Mouse (Mus musculus): ENCODE measurements at regions not wholly inside any gene's neighbourhood (a gene's known extent, or its start where the extent isn't known, plus 50 kb on each side); places are given as distances from the start of the nearest gene placed in this dataset.

GRCm38 (mm10) chr14:98937933-98938332 is 56.2 kb downstream of the Rpl36a-ps1 start:
- H3K27me3 ChIP-seq = no peaks in the 10 kb centered on the region
- H3K9ac ChIP-seq = no peak overlapping the region
- no peak for ATAC-seq
- no peak overlapping the region for H3K4me3 ChIP-seq
- 0 out of 2 replicates have a peak, but pooled peaks cover 5% of the 10 kb centered on the region for H3K4me1 ChIP-seq
- WGBS = 93% methylated on average over 1 of the region's 1 CpGs
- no peaks in the 10 kb centered on the region for H3K9me3 ChIP-seq (replicated peaks)
- no peaks in the 10 kb centered on the region for H3K36me3 ChIP-seq (ENCODE audit: poor library complexity, severe bottlenecking)
- no peak overlapping the region for H3K4me2 ChIP-seq
- H3K27ac ChIP-seq = no peak overlapping the region

GRCm38 (mm10) chr14:98937373-98937772 is 56.7 kb downstream of the Rpl36a-ps1 start:
- Histone ChIP-seq H3K27me3 (no peaks in the 10 kb centered on the region), H3K9ac (no peak overlapping the region), H3K4me1 (0 out of 2 replicates have a peak, but pooled peaks cover 5% of the 10 kb centered on the region), H3K27ac (no peak overlapping the region), H3K4me3 (no peak overlapping the region), H3K4me2 (no peak overlapping the region), H3K9me3 (replicated peaks) (no peaks in the 10 kb centered on the region), H3K36me3 (ENCODE audit: poor library complexity, severe bottlenecking) (no peaks in the 10 kb centered on the region)
- 89% methylated on average over 2 of the region's 2 CpGs for WGBS
- ATAC-seq = no peak

- no peak overlapping the region for H3K4me2 ChIP-seq
- H3K4me1 ChIP-seq = 0 out of 2 replicates have a peak, but pooled peaks cover 5% of the 10 kb centered on the region
- H3K4me3 ChIP-seq = no peak overlapping the region
- H3K9ac ChIP-seq = no peak overlapping the region
- no peaks in the 10 kb centered on the region for H3K9me3 ChIP-seq (replicated peaks)
- no peaks in the 10 kb centered on the region for H3K36me3 ChIP-seq (ENCODE audit: poor library complexity, severe bottlenecking)
- no peaks in the 10 kb centered on the region for H3K27me3 ChIP-seq
- no peak for ATAC-seq
- H3K27ac ChIP-seq = no peak overlapping the region
- 11% methylated on average over 3 of the region's 3 CpGs for WGBS
Observed at GRCm38 (mm10) chr14:98933371-98933916, 60.7 kb downstream of the Rpl36a-ps1 start.

- Histone ChIP-seq H3K9ac (no peak overlapping the region), H3K27me3 (no peaks in the 10 kb centered on the region), H3K27ac (no peak overlapping the region), H3K36me3 (ENCODE audit: poor library complexity, severe bottlenecking) (no peaks in the 10 kb centered on the region), H3K4me2 (no peak overlapping the region), H3K4me1 (0 out of 2 replicates have a peak, but pooled peaks cover 5% of the 10 kb centered on the region), H3K9me3 (replicated peaks) (no peaks in the 10 kb centered on the region), H3K4me3 (no peak overlapping the region)
- no peak for ATAC-seq
- WGBS = 91% methylated on average over 2 of the region's 2 CpGs
Observed at GRCm38 (mm10) chr14:98929276-98929675, 64.8 kb downstream of the Rpl36a-ps1 start.

- Histone ChIP-seq H3K27ac (no peak overlapping the region), H3K36me3 (ENCODE audit: poor library complexity, severe bottlenecking) (no peaks in the 10 kb centered on the region), H3K27me3 (no peaks in the 10 kb centered on the region), H3K4me3 (no peak overlapping the region), H3K9ac (no peak overlapping the region), H3K4me1 (0 out of 2 replicates have a peak, but pooled peaks cover 2% of the 10 kb centered on the region), H3K4me2 (no peak overlapping the region), H3K9me3 (replicated peaks) (no peaks in the 10 kb centered on the region)
- 87% methylated on average over 5 of the region's 5 CpGs for WGBS
- no peak for ATAC-seq
Observed at GRCm38 (mm10) chr14:98908234-98908633, 85.9 kb downstream of the Rpl36a-ps1 start.

GRCm38 (mm10) chr14:98898876-98899275 is 95.2 kb downstream of the Rpl36a-ps1 start:
- no peak for ATAC-seq
- H3K27me3 ChIP-seq = no peaks in the 10 kb centered on the region
- WGBS = 71% methylated on average over 4 of the region's 4 CpGs
- no peaks in the 10 kb centered on the region for H3K36me3 ChIP-seq (ENCODE audit: poor library complexity, severe bottlenecking)
- no peak overlapping the region for H3K4me3 ChIP-seq
- H3K9ac ChIP-seq = no peak overlapping the region
- no peak overlapping the region for H3K27ac ChIP-seq
- H3K4me2 ChIP-seq = no peak overlapping the region
- no peaks in the 10 kb centered on the region for H3K4me1 ChIP-seq
- no peaks in the 10 kb centered on the region for H3K9me3 ChIP-seq (replicated peaks)

- WGBS = 100% methylated on average over 1 of the region's 1 CpGs
- no peak for ATAC-seq
- H3K9me3 ChIP-seq (replicated peaks) = no peaks in the 10 kb centered on the region
- H3K4me2 ChIP-seq = no peak overlapping the region
- H3K27ac ChIP-seq = no peak overlapping the region
- H3K4me1 ChIP-seq = no peaks in the 10 kb centered on the region
- no peaks in the 10 kb centered on the region for H3K36me3 ChIP-seq (ENCODE audit: poor library complexity, severe bottlenecking)
- no peaks in the 10 kb centered on the region for H3K27me3 ChIP-seq
- no peak overlapping the region for H3K4me3 ChIP-seq
- H3K9ac ChIP-seq = no peak overlapping the region
Observed at GRCm38 (mm10) chr14:98897390-98897789, 96.7 kb downstream of the Rpl36a-ps1 start.

GRCm38 (mm10) chr14:98895933-98896332 is 98.2 kb downstream of the Rpl36a-ps1 start:
- no peak overlapping the region for H3K27ac ChIP-seq
- H3K4me1 ChIP-seq = no peaks in the 10 kb centered on the region
- H3K9ac ChIP-seq = no peak overlapping the region
- no peaks in the 10 kb centered on the region for H3K9me3 ChIP-seq (replicated peaks)
- H3K4me3 ChIP-seq = no peak overlapping the region
- no peaks in the 10 kb centered on the region for H3K36me3 ChIP-seq (ENCODE audit: poor library complexity, severe bottlenecking)
- no peak for ATAC-seq
- WGBS = 95% methylated on average over 1 of the region's 1 CpGs
- H3K4me2 ChIP-seq = no peak overlapping the region
- H3K27me3 ChIP-seq = no peaks in the 10 kb centered on the region

GRCm38 (mm10) chr14:98892670-98893069 is 101.4 kb downstream of the Rpl36a-ps1 start:
- Histone ChIP-seq H3K27me3 (no peaks in the 10 kb centered on the region), H3K27ac (no peak overlapping the region), H3K4me1 (no peaks in the 10 kb centered on the region), H3K9me3 (replicated peaks) (no peaks in the 10 kb centered on the region), H3K36me3 (ENCODE audit: poor library complexity, severe bottlenecking) (no peaks in the 10 kb centered on the region), H3K4me3 (no peak overlapping the region), H3K4me2 (no peak overlapping the region), H3K9ac (no peak overlapping the region)
- WGBS = 83% methylated on average over 3 of the region's 3 CpGs
- no peak for ATAC-seq

GRCm38 (mm10) chr14:98891252-98891947 is 102.7 kb downstream of the Rpl36a-ps1 start:
- Histone ChIP-seq H3K4me1 (no peaks in the 10 kb centered on the region), H3K27me3 (no peaks in the 10 kb centered on the region), H3K9ac (no peak overlapping the region), H3K36me3 (ENCODE audit: poor library complexity, severe bottlenecking) (no peaks in the 10 kb centered on the region), H3K9me3 (replicated peaks) (no peaks in the 10 kb centered on the region), H3K4me2 (no peak overlapping the region), H3K27ac (no peak overlapping the region), H3K4me3 (no peak overlapping the region)
- WGBS = 59% methylated on average over 5 of the region's 5 CpGs
- no peak for ATAC-seq

- Histone ChIP-seq H3K4me3 (no peak overlapping the region), H3K36me3 (ENCODE audit: poor library complexity, severe bottlenecking) (no peaks in the 10 kb centered on the region), H3K9ac (no peak overlapping the region), H3K4me2 (no peak overlapping the region), H3K27me3 (no peaks in the 10 kb centered on the region), H3K27ac (no peak overlapping the region), H3K4me1 (no peaks in the 10 kb centered on the region), H3K9me3 (replicated peaks) (no peaks in the 10 kb centered on the region)
- ATAC-seq = no peak
- 68% methylated on average over 2 of the region's 2 CpGs for WGBS
Observed at GRCm38 (mm10) chr14:98887588-98887987, 106.5 kb downstream of the Rpl36a-ps1 start.

- Histone ChIP-seq H3K4me2 (no peak overlapping the region), H3K27me3 (no peaks in the 10 kb centered on the region), H3K36me3 (ENCODE audit: poor library complexity, severe bottlenecking) (no peaks in the 10 kb centered on the region), H3K4me3 (no peak overlapping the region), H3K9me3 (replicated peaks) (no peaks in the 10 kb centered on the region), H3K9ac (no peak overlapping the region), H3K4me1 (no peaks in the 10 kb centered on the region), H3K27ac (no peak overlapping the region)
- whole genome bisulfite sequencing = 15% methylated on average over 1 of the region's 1 CpGs
- ATAC-seq = peak; percentile 62; the same call in 1 of the 2 replicates
Observed at GRCm38 (mm10) chr14:98886982-98887381, 107.1 kb downstream of the Rpl36a-ps1 start.

GRCm38 (mm10) chr14:98882586-98882985 is 111.5 kb downstream of the Rpl36a-ps1 start:
- no peak overlapping the region for H3K4me3 ChIP-seq
- no peaks in the 10 kb centered on the region for H3K36me3 ChIP-seq (ENCODE audit: poor library complexity, severe bottlenecking)
- no peak overlapping the region for H3K4me2 ChIP-seq
- H3K4me1 ChIP-seq = no peaks in the 10 kb centered on the region
- H3K27ac ChIP-seq = no peak overlapping the region
- ATAC-seq = no peak
- 82% methylated on average over 10 of the region's 10 CpGs for WGBS
- H3K27me3 ChIP-seq = no peaks in the 10 kb centered on the region
- 0 out of 2 replicates have a peak, but pooled peaks cover 4% of the 10 kb centered on the region for H3K9me3 ChIP-seq (replicated peaks)
- H3K9ac ChIP-seq = no peak overlapping the region
